Mouse (Mus musculus): Measurements from ENCODE around the gene 6430628N08Rik. TPM values are rescaled to one million over a fixed set of nuclear protein-coding genes. Genes with fewer than 3 reads are reported as not detected.

Gene 6430628N08Rik
- total RNA-seq, 2 experiments from 2014 or later, result not detected

- DNase-seq (ENCODE audit: low spot score in 2 of 2), result peak in 1 of 2 experiments; percentile 37
Observed at GRCm38 (mm10) chr4:115885846-115886245, 4.6 kb upstream of the 6430628N08Rik start.

GRCm38 (mm10) chr4:115886875-115887274 lies 3.6 kb upstream of the 6430628N08Rik start:
- no peak for DNase-seq (ENCODE audit: low spot score in 2 of 2)

DNA sequence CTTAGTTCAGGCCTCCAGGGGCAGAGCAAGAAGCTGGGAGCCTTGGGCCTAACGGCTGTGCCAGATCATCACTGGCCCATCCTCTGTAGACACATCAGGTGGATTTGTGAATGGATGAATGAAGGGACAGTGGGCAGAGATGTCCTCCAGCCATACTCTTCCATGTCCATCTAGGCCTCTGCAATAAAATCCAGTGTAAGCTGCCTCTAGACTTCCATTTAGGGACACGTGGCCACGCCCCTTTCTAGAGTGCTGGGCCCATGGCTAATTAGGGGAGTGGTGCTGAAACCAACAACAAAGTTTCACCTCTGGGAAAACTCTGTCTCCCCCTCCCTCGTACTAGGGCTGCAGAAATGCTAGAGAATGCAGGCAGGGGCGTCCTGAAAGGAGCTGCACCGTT lies 399 bp upstream of the 6430628N08Rik start:
- DNase-seq (ENCODE audit: low spot score in 2 of 2), result no peak

- DNase-seq (ENCODE audit: low spot score in 2 of 2), result no peak
Observed at GRCm38 (mm10) chr4:115894281-115894680, 3.8 kb downstream of the 6430628N08Rik start.

- DNase-seq (ENCODE audit: low spot score in 2 of 2), result peak in 1 of 2 experiments; percentile 33
Observed at GRCm38 (mm10) chr4:115897901-115898631, 7.6 kb downstream of the 6430628N08Rik start.

- peak; percentile 91 to 92 for DNase-seq (ENCODE audit: low spot score in 2 of 2)
Observed at GRCm38 (mm10) chr4:115902816-115903215, 12.4 kb downstream of the 6430628N08Rik start.

DNA sequence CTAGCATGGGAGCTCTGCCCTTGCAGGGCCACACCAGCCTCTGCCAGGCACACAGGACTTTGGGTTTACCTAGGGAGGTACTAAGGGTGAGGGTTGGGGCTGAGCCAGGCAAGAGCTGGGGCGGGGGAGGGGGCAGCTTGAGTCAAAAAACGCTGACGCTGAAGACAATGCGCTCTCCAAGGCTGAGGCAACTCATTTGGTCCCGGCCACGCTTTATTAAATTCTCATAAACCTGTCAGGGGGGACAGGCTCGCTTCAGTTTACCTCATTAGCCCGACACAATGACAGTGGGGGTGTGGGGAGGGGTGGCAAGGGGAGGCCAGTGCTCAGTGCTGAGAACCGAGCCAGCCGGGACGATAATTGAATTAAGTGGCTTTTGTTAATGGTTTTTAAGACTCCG lies 13.9 kb downstream of the 6430628N08Rik start:
- no peak for DNase-seq (ENCODE audit: low spot score in 2 of 2)

DNA sequence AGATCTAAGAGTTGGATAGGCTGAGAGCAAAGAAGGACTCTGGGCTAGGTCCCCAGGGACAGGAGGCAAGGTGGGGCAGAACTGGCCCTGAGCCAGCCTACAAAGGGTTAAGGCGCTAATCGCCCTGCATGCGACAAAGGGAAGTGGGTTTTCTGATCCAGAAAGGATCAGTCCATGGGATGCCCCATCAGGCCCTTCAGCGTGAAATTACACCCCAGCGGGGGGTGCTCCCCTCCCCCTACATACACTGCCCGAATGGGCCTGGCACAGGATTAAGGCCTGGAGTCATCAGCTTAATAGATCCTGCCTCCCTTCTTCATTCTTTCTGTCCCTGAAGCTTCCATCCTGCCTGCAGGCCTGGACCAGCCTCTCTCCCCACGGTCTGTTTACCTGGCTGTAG lies 15.2 kb downstream of the 6430628N08Rik start:
- DNase-seq (ENCODE audit: low spot score in 2 of 2), result no peak

- DNase-seq (ENCODE audit: low spot score in 2 of 2), result no peak
Observed at GRCm38 (mm10) chr4:115906791-115907190, 16.3 kb downstream of the 6430628N08Rik start.

DNA sequence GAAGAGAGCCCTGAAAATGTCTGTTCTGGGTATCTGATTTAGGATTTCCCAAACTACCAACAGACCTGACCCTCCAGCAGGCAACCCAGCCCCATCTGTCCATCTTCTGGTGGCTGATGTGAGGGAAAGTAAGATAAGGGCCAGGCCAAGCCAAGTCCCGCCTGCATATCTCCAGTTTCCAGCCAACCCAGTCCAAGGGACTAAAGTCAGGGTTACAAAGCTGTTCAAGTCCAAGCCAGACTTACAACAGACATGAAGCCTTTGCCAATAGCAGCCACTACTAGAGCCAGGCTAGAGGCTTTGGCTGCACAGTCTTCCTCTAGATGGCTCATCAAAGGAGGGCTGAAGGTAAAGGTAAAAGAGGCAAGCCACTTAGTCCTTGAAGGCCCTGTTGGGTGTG lies 17.5 kb downstream of the 6430628N08Rik start:
- no peak for DNase-seq (ENCODE audit: low spot score in 2 of 2)

DNA sequence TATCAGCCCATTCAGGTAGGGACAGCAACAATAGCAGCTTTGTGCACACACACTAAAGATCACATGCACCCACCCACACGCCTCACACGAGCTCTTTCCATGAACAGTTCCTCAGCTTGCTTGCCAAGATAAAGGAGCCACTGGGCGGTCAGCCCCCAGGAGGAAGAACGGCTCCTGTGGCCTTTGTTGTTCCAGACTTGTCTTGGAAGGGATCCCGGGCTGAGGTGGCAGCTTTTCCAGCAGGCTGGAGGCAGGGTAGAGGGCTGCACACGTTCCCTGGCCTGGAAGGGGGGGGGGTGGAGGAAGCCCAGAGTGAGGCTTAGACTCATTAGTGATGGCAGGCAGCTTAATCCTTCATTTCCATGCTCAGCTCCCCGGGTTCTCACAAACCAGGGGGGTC lies 18.2 kb downstream of the 6430628N08Rik start:
- peak; percentile 38 to 58 for DNase-seq (ENCODE audit: low spot score in 2 of 2)

- DNase-seq (ENCODE audit: low spot score in 2 of 2), result no peak
Observed at GRCm38 (mm10) chr4:115911586-115911985, 21.1 kb downstream of the 6430628N08Rik start.

GRCm38 (mm10) chr4:115919911-115920310 lies 29.4 kb downstream of the 6430628N08Rik start:
- no peak for DNase-seq (ENCODE audit: low spot score in 2 of 2)

DNA sequence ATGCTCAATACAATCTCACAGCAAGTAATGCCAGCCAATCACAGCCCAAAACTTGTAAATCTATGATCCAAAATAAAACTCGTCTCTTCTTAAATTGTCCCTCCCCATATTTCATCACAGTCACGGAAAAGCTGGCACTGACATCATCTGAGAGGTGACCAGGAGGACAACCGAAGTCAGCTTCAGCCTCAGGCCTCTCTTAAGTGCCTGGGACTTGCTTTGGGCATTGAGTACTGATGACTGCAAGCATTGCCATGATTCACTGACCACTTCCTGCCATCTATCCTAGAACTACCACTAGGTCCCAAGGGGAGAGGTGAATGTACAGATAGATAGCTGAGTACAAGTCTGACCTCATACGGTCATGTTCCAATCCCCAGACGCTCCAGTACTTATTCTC lies 32.2 kb downstream of the 6430628N08Rik start:
- no peak for DNase-seq (ENCODE audit: low spot score in 2 of 2)

DNA sequence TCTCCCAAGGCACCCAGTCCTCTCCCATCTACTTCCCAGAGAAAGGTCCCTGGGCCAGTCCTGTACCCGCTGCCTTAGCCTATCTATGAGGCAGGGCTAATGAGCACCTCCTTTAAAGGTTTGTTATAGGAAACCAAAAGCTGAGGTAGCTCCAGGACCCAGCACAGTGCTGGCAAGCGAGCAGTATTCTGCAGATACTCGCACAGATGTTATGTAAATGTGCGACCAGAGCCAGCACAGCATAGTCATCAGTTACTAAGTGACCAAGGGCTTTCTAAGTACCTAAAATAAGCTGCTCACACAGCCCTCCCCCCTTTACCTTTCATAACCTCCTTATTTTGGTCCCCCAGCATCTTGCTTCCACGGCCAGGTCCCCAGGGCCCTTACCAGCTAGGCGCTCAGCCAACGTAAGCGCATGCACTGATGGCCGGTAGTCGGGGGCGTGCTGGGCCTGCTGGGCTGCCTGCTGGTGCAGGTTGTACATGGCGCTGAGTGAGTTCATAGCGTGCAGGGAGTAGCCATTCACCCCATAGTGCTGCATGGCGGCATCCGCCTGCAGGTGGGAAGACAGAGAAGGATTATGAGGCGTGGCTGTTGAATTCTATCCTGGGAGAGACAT lies 32.9 kb downstream of the 6430628N08Rik start:
- no peak for DNase-seq (ENCODE audit: low spot score in 2 of 2)

DNA sequence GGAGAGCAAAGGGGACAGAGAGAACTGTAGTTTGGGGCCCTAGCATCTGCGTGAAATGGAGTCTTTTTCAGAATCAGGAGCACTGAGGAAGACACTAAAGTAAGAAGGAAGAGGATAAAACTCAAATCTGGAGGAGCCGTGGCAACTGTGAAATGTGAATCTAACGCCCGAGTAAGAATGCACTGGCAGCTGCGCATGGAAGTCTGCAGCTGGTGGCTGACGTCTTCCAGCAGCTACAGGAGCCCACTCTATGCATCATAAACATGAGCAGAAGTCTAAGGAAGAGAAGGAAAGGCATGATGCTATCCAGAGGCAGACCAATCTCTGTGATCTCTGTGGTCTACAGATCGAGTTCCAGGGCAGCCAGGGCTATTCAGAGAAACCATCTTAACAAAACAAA lies 37.2 kb downstream of the 6430628N08Rik start:
- DNase-seq (ENCODE audit: low spot score in 2 of 2), result no peak

- DNase-seq (ENCODE audit: low spot score in 2 of 2), result no peak
Observed at GRCm38 (mm10) chr4:115931556-115932088, 41.2 kb downstream of the 6430628N08Rik start.

- DNase-seq (ENCODE audit: low spot score in 2 of 2), result no peak
Observed at GRCm38 (mm10) chr4:115935835-115936581, 45.5 kb downstream of the 6430628N08Rik start.

DNA sequence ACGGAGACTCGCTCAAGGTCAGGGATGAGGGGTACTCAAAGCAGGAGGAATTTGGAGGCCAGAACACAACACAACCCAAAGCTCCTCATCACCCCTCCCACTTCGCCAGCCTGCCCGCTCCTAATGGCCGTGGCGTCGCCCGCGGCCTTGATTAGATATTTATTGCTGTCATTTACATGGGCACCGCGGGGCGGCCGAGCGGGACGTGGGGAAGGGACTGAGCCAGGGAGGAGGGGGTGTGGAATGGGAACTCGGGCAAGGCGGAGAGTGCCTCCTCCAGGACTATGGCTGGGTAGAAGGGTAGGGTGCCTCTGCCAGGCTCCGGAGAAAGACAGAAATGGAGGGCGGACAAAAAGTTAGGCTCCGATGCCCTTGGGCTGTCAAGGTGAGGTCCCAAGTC lies 46.2 kb downstream of the 6430628N08Rik start:
- DNase-seq (ENCODE audit: low spot score in 2 of 2), result no peak

GRCm38 (mm10) chr4:115937061-115937976 lies 46.9 kb downstream of the 6430628N08Rik start:
- DNase-seq (ENCODE audit: low spot score in 2 of 2), result no peak

Data from layer of hippocampus, postnatal 10 days (tissue).